Mouse (Mus musculus) left cerebral cortex, adult 18-20 months (tissue): ENCODE results near the gene Arcn1. TPM values are rescaled to one million over a fixed set of nuclear protein-coding genes. Genes with fewer than 3 reads are reported as not detected.
"Not testable (repeated sequence)": the region's sequence is repeated elsewhere in the genome, so short reads cannot be mapped to it uniquely, and the experiment has no call there.

Experiments
- DNase-seq, 2 experiments: peaks; one replicate each; pipeline ENCODE4 v3.0.0; 2021 to 2022; ENCODE audit warnings: low spot score in 2 of 2, mixed read lengths in 1 of 2
- long read RNA-seq, 2 experiments: library from polyadenylated mRNA; stranded (forward); transcript quantifications; one replicate each; pipeline ENCODE4 v2.0.0; 2021
- total RNA-seq, 2 experiments: library from RNA; stranded (reverse); gene quantifications; 2 replicates each; pipeline ENCODE4 v1.2.3; 2021

The Arcn1 gene
- total RNA-seq: 10 to 100 TPM; 90.0 to 95.3 TPM
- long read RNA-seq, experiment 1, full-length matches to known transcripts: 116 of 129 reads
- long read RNA-seq, experiment 1, partial matches to known transcripts: 6 of 129 reads
- long read RNA-seq, experiment 1, other reads (novel, unspliced or antisense): 7 of 129 reads
- long read RNA-seq, experiment 2, full-length matches to known transcripts: 79 of 96 reads
- long read RNA-seq, experiment 2, partial matches to known transcripts: 9 of 96 reads
- long read RNA-seq, experiment 2, other reads (novel, unspliced or antisense): 8 of 96 reads

DNA sequence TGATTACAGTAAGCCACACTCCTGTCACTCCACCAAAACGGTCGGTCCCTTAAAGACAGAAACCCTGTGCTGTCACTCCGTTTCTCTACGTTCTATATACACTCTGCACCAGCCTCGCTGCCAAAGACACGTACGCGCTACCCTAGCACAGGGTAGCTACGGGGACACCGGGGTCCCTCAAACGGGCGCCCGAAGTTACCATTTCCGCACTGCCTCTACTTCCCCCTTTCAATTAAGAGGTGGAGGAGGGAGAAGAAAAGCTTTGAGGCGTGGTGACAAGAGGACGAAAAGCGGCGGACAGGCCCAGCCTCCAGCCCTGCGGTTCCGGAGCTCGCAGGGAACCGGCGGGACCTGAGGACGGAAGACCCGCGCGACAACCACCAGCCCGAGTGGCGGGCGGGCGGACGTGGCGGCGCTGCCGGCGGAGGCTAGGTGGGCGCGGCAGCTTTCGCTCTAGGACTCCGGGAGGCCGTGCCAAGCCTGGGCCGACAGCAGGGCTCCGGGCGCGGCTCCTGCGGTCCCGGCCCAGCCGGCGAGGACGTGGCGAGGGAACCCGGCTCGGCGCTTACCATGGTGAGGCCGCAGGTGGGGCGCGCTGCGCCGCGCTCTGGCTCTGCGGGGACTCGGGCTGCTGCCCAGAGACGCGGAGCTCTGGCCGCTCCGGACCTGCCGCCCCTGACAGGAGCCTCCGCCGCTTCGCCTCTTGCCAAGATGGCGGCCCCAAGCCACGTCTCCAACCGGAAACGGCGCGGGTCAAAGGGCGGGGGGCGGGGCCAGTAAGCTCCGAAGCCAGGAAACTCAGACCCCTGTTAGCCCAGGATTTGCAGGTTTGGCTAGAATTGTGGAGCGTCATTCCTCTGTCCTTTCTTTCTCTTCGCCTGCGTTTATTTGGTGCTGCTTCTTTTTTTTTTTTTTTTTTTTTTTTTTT, at the start of gene Arcn1, which contains the start of gene Ift46:
Gene Arcn1 (minus strand): TSS at position 745 of the 928 bp plus-strand sequence.
Gene Ift46 (plus strand): TSS at position 808 of the 928 bp plus-strand sequence.
- DNase-seq: peak; percentile 75 to 79

GRCm38 (mm10) chr9:44814179-44814578, 46.5 kb upstream of the Arcn1 start:
- DNase-seq: no peak

GRCm38 (mm10) chr9:44810316-44810715, 42.7 kb upstream of the Arcn1 start:
- no peak for DNase-seq

DNA sequence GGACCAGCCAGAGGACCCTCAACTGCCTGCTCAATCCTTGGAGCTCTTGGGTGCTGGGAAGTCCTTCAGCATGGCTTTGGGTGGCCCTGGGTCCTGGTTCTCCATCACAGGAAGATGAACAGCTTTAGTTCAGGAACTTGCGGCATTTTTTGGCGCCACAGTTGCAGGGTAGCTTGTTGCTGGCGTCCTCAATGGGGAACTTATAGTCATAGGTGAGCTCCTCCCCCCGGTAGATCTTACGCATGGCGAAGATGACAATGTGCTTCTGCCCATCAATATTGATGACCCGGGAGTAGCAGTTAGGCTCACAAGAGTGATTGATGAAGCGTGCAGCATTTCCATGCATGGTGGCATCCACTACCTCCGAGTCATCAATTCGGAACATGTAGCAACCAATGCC, 40.1 kb upstream of the Arcn1 start:
- DNase-seq: no peak

DNA sequence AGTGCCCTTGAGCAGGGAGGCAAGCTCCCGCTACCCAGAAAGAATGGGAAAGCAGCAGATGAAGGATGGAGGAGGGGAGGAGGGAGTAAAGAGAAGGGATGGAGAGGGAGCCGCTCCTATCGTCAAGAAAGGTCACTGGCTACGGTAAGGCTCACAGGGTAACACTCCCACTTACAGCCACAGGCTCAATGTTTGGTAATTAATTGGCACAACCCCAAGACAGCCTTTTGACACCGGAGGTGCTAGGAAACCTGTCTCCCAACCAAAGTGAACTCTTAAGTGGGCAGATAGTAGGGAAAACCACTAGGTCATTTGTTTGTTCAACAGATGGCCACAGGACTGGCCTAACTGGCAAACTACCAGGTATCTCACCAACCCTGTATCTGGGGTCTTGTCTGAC, 39.5 kb upstream of the Arcn1 start:
- DNase-seq: no peak

DNA sequence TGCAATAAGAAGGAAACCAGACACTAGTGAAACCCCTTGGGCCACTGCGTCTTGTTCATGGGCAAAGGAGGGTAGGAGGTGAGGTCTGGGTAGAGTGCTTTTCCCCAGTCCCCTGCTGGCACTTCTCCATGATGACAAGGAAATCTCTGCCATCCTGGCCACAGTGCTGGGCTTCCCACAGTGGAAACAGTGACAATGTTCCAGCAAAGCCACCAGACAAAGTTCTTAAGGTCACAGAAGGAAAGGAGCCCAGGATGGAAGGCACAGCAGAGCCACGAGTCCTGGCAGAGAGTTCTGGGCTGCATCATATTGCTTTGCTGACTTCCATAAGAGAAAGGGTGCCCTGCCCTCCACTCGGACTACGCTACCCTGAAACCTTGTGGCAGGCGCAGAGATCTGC, 37.9 kb upstream of the Arcn1 start:
- no peak for DNase-seq

- DNase-seq: no peak
These were observed 37.0 kb upstream of the Arcn1 start for GRCm38 (mm10) chr9:44804678-44805077.

- no peak for DNase-seq
These were observed 35.3 kb upstream of the Arcn1 start, which contains the start of gene Ttc36 for GRCm38 (mm10) chr9:44802808-44803450. Gene Ttc36, minus strand, starts transcription at chr9:44803072.

- no peak for DNase-seq
These were observed 34.0 kb upstream of the Arcn1 start for GRCm38 (mm10) chr9:44801669-44802068.

DNA sequence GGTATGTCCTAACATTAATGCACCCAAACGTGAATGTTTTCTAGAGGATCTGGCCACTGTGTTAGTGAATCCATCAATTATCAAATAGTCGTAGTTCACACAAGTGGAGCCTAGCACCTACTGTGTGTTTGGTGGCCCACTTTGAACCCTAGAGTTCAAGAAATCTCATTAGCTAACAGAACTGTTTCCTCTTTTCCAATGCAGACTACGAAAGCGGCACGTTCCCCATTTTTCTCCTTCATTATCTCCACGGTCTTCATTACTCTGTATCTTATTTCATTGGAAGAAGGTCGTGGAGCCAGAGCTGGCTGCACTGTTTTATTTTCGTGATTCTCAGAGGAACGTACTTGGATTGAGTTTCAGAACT, 32.3 kb upstream of the Arcn1 start:
- DNase-seq: no peak

GRCm38 (mm10) chr9:44799102-44799957, 31.7 kb upstream of the Arcn1 start, which contains the start of gene Tmem25:
Gene Tmem25, minus strand, starts transcription at chr9:44799307.
- DNase-seq: peak; percentile 85 to 92

DNA sequence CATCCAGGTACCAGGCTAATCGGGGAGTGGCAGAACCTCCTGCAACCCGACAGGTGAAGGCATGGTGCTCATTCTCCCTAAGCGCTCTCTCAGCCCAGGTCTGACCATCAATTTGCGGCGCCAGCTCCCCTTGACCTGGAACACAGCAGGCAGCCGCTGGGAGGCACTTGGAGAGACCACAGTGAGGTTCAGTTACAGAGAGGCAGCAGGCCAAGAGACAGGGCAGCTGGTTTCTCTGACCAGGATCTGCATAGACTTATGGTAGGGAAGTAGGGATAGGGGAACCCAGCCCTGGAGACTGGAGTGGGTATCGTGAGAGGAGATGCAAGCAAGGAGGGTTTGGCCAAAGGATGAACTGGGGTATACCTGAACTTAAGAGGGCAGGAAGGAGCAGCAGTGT, 30.7 kb upstream of the Arcn1 start:
- no peak for DNase-seq

DNA sequence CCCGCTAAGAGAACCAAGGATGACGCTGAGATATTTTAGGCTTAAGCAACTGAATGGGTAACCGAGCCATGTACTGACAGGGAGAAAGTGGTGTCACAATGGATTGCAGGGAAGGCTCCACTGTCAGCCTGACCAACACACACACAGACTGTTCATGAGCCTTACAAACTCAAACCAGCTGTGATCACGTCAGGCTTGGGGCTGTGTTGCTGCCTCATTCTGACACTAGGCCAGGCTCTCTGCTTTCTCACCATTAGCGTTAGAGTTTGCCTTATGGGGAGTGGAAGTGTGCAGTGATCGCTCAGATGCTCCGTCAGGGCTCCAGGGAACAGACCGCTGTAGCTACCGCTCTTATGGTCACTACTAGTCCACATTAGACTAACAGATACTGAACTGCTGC, 25.2 kb upstream of the Arcn1 start:
- no peak for DNase-seq

DNA sequence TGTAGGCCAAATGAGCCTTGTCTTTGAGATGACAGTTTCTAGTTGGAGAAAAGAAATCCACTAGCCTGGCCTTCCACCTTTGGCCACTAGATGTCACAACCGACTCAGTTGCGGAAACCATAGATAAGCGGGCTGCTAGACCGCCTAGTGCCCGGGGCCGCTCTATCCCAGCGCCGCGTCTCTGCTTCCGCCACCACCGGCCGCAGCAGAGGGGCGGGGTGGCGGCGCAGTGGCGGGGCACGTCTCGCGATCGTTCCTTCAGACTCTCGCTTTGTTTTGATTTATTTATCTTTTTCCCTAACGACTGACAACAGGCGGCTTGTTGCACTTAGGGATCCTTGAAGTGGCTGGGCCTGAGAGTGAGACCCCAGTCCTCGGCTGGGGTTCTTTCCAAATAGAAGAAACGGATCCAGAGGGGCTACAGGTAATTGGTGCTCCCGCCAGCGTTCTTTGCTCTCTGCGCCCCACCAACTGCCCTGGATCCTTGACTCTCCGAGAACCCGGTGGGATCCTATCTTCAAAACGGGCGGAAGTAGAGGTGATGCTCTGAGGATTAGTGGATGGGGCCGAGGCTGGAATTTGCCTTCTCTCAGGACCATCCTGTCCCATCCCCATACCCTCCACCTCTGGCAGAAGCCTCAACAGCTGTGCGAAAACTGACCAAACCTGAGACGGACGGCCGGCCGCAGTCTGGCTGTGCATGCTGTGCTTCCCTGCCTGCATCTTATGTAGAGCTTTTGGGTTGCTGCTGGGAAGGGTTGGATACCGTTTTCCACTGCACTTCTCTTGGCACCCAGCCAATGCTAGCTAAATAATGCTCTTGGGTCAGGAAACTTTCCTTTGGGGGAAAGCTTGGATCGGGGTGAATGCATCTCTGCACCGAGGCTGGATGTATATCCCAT, 5.4 kb upstream of the Arcn1 start:
- DNase-seq: peak; percentile 91 to 93

DNA sequence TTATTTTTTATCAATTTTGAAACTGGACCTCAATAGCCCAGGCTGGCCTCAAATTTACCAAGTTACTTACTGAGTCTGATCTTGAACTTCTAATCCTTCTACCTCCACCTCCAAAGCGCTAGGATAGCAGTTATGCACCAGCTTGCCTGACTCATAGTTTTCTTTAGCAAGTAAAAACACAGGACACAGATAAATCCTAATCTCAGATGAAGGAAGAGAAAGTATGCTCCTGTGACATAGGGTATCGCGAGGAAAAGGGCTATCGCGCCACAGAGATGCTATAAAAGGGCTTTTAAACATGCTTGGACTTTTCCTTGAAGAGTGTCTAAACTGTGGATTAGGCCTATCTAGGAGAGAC, 4.7 kb upstream of the Arcn1 start:
- DNase-seq: no peak

DNA sequence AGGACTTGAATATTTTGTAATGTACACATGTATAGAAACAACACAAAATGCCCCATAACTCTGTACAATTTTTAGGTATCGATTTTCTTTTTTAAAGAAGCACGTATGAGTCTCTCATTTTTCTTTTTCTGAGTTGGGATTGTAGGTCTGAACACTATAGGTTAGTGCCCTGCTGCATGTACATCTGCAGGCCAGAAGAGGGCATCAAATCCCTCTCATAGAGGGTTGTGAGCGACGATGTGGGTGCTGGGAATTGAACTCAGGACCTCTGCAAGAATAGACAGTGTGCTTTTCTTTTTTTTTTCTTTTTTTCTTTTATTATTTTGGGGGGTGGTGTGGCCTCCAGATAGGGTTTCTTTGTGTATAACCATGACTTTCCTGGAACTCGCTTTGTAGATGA, 3.7 kb upstream of the Arcn1 start:
- no peak for DNase-seq

- DNase-seq: not testable (repeated sequence)
These were observed 367 bp upstream of the Arcn1 start for GRCm38 (mm10) chr9:44768029-44768394.

- DNase-seq: no peak
These were observed 6.8 kb downstream of the Arcn1 start for GRCm38 (mm10) chr9:44760873-44761272.

- no peak for DNase-seq
These were observed 19.2 kb downstream of the Arcn1 start for GRCm38 (mm10) chr9:44748473-44748872.

- DNase-seq: no peak
These were observed 20.3 kb downstream of the Arcn1 start for GRCm38 (mm10) chr9:44747341-44747740.
